Mouse (Mus musculus): Measurements from ENCODE around the gene Tmem30b. TPM values are rescaled to one million over a fixed set of nuclear protein-coding genes. Genes with fewer than 3 reads are reported as not detected.

Tmem30b gene
- polyA plus RNA-seq, 1 experiment from 2014 or later: 0.58 TPM

DNA sequence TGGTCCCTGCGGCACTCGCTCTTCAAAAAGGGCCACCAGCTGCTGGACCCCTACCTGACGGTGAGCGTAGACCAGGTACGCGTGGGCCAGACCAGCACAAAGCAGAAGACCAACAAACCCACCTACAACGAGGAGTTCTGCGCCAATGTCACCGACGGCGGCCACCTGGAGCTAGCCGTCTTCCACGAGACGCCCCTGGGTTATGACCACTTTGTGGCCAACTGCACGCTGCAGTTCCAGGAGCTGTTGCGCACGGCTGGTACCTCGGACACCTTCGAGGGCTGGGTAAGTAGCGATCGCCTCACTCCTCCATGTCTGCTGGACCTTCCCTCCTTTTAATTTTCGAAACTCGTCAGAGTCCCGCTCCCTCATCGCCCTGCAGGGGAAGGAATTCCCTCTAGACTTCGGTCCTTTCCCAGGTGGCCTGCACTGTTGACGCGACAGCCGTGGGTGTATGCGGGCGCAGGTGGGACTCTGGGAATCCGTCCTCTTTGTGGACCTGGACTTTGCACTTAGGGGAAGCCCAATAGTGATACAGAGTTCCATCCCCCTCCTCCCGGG is 39.1 kb upstream of the Tmem30b start:
- H3K27me3 ChIP-seq (replicated peaks; ENCODE audit: control insufficient read depth, insufficient read depth, low read length): peaks cover 26% of the 10 kb centered on the region
- H3K4me1 ChIP-seq (replicated peaks; ENCODE audit: control insufficient read depth, insufficient read depth, low read length): no peaks in the 10 kb centered on the region; the same call in 1 of the 2 replicates
- DNase-seq (ENCODE audit: low spot score) (no peak), ATAC-seq (replicated peaks; ENCODE audit: low FRiP score) (no peak)
- no peaks in the 10 kb centered on the region for H3K9me3 ChIP-seq (ENCODE audit: control insufficient read depth, low read length)
- WGBS: under 1% methylated on average over 33 of the region's 33 CpGs
- H3K4me2 ChIP-seq: peak overlapping the region; percentile 82
- peak overlapping the region; percentile 16; the same call in 1 of the 2 replicates for H3K27ac ChIP-seq (ENCODE audit: low read depth, low read length)
- H3K4me3 ChIP-seq (ENCODE audit: low read depth, low read length): peak overlapping the region; percentile 65
- H3K36me3 ChIP-seq (ENCODE audit: control insufficient read depth, insufficient read depth, low read length): no peaks in the 10 kb centered on the region
- H3K9ac ChIP-seq (ENCODE audit: low read depth, low read length): peak overlapping the region; percentile 64

GRCm38 (mm10) chr12:73584610-73585240 is 38.5 kb upstream of the Tmem30b start, which contains the start of gene Prkch:
Gene Prkch, plus strand, starts transcription at chr12:73584796.
- under 1% methylated on average over 54 of the region's 61 CpGs for WGBS
- H3K4me3 ChIP-seq (ENCODE audit: low read depth, low read length): peak within 1 kb of the TSS; percentile 65
- H3K27ac ChIP-seq (ENCODE audit: low read depth, low read length): peak within 1 kb of the TSS; percentile 46

DNA sequence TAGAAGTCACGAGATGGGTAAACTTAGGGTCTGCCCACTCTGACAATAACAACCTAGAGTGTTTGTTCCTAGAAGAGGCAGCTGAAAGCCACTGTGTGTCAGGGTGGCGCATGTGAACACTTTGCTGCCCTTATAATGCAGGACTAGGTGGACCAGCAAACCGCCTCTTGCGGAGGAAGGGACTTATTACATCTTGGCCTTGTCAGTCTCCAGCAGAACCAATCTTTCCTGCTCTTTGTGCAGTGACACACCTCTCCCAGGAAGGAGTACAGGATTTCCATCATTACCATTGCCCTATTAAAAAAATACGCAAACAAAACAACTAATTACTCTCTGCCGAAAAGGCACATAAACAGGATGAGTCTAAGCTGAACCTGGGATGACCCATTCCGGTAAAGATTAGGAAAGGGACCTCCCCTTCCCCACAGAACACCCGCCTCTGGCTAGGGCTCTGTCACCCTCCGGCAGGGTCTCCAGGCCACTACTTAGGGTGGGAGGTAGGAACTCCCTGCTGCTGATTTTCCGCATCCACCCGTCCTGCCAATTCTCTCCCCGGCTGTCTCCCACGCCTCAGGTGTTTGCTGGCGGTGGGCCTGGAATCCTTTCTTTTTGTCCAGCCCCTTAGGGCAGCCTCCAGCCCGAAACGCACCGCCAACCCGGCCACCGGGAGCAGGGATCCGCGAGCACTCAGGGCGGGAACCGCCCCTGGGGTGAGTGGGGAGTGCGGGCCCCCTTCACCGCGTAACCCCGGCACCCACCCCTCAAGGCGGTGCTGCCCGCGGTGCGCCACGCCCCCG is 37.8 kb upstream of the Tmem30b start:
- DNase-seq (ENCODE audit: low spot score) (no peak), ATAC-seq (replicated peaks; ENCODE audit: low FRiP score) (peak; percentile 74)
- Histone ChIP-seq H3K4me2 (peak overlapping the region; percentile 82), H3K27ac (ENCODE audit: low read depth, low read length) (peak overlapping the region; percentile 19; the same call in 1 of the 2 replicates), H3K4me1 (replicated peaks; ENCODE audit: control insufficient read depth, insufficient read depth, low read length) (no peaks in the 10 kb centered on the region; the same call in 1 of the 2 replicates), H3K27me3 (replicated peaks; ENCODE audit: control insufficient read depth, insufficient read depth, low read length) (peaks cover 26% of the 10 kb centered on the region), H3K36me3 (ENCODE audit: control insufficient read depth, insufficient read depth, low read length) (no peaks in the 10 kb centered on the region), H3K9me3 (ENCODE audit: control insufficient read depth, low read length) (no peaks in the 10 kb centered on the region), H3K4me3 (ENCODE audit: low read depth, low read length) (peak overlapping the region; percentile 65), H3K9ac (ENCODE audit: low read depth, low read length) (peak overlapping the region; percentile 52)
- 5% methylated on average over 33 of the region's 33 CpGs for WGBS

More at GRCm38 (mm10) chr12:73584610-73585240, 38.5 kb upstream of the Tmem30b start, which contains the start of gene Prkch:
- Histone ChIP-seq H3K36me3 (ENCODE audit: control insufficient read depth, insufficient read depth, low read length) (no peaks in the 10 kb centered on the region), H3K9me3 (ENCODE audit: control insufficient read depth, low read length) (no peaks in the 10 kb centered on the region), H3K4me1 (replicated peaks; ENCODE audit: control insufficient read depth, insufficient read depth, low read length) (no peaks in the 10 kb centered on the region; the same call in 1 of the 2 replicates), H3K27me3 (replicated peaks; ENCODE audit: control insufficient read depth, insufficient read depth, low read length) (peaks cover 26% of the 10 kb centered on the region), H3K4me2 (peak within 1 kb of the TSS; percentile 82), H3K9ac (ENCODE audit: low read depth, low read length) (peak within 1 kb of the TSS; percentile 64)
- ATAC-seq (replicated peaks; ENCODE audit: low FRiP score) (peak; percentile 73), DNase-seq (ENCODE audit: low spot score) (peak; percentile 82)

DNA sequence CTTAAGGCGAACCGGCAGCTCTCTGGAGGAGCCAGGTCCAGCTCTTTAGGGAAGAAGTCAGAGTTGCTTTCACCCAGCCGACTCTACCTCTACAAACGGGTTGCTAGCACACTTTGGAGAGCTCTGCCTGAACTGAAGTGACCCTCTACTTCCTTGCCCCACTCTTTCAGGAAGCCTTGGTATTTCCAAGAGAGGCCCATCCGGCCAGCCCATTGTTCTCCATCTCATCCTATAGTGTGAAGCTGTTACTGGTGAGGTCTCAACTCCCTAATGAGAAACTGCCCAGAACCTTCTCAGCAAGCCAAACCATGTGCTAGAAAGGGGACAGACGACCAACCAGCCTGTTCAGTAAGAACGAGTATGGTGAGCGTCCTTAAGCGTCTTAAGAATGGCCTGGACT is 37.1 kb upstream of the Tmem30b start:
- no peak overlapping the region for H3K4me3 ChIP-seq (ENCODE audit: low read depth, low read length)
- no peaks in the 10 kb centered on the region for H3K9me3 ChIP-seq (ENCODE audit: control insufficient read depth, low read length)
- no peak overlapping the region for H3K27ac ChIP-seq (ENCODE audit: low read depth, low read length)
- H3K4me1 ChIP-seq (replicated peaks; ENCODE audit: control insufficient read depth, insufficient read depth, low read length): no peaks in the 10 kb centered on the region; the same call in 1 of the 2 replicates
- ATAC-seq (replicated peaks; ENCODE audit: low FRiP score): no peak
- H3K36me3 ChIP-seq (ENCODE audit: control insufficient read depth, insufficient read depth, low read length): no peaks in the 10 kb centered on the region
- H3K4me2 ChIP-seq: no peak overlapping the region
- H3K9ac ChIP-seq (ENCODE audit: low read depth, low read length): no peak overlapping the region
- DNase-seq (ENCODE audit: low spot score): no peak
- 56% methylated on average over 9 of the region's 9 CpGs for WGBS
- H3K27me3 ChIP-seq (replicated peaks; ENCODE audit: control insufficient read depth, insufficient read depth, low read length): peaks cover 26% of the 10 kb centered on the region

DNA sequence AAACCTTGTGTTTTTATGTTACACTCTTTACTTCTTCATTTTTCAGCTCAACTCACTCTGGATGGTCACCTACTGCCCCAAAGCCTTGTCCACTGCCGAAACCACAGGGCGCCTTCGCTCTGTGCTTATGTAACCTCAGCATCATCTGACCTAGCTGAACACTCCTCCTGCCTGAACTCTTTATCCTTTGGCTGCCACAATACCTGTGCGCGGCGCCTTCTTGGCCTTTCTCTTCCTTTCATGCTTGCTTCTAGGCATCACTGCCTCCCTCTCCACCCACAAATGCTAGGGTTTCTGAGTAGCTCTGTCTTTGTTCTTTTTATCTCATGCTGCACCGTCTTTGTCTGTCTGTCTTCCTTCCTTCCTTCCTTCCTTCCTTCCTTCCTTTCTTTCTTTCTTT is 34.6 kb upstream of the Tmem30b start:
- ATAC-seq (replicated peaks; ENCODE audit: low FRiP score): no peak
- H3K4me1 ChIP-seq (replicated peaks; ENCODE audit: control insufficient read depth, insufficient read depth, low read length): no peaks in the 10 kb centered on the region; the same call in 1 of the 2 replicates
- no peak overlapping the region for H3K4me3 ChIP-seq (ENCODE audit: low read depth, low read length)
- WGBS: 73% methylated on average over 7 of the region's 7 CpGs
- H3K9ac ChIP-seq (ENCODE audit: low read depth, low read length): no peak overlapping the region
- H3K4me2 ChIP-seq: no peak overlapping the region
- H3K36me3 ChIP-seq (ENCODE audit: control insufficient read depth, insufficient read depth, low read length): no peaks in the 10 kb centered on the region
- H3K27ac ChIP-seq (ENCODE audit: low read depth, low read length): no peak overlapping the region
- H3K27me3 ChIP-seq (replicated peaks; ENCODE audit: control insufficient read depth, insufficient read depth, low read length): peaks cover 17% of the 10 kb centered on the region
- no peak for DNase-seq (ENCODE audit: low spot score)
- H3K9me3 ChIP-seq (ENCODE audit: control insufficient read depth, low read length): no peaks in the 10 kb centered on the region

DNA sequence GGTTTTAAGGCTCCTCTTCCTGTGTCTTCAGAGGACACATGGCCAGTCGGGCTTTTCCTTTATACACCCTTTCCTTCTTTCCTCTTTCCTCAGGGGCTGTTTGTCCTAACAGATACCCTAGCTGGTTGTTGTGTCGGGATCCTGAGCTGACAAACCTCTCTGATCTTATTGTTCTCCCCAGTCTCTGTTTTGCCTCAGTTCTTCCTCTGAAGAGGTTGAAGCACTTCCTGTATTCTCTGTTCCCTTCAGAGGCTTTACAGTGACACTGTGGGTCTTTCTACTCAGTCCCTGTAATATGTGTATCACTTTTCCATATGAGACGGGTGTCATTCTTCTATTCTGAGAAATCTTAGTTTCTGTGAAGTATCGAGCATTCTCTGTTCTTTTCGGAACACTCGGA is 31.9 kb upstream of the Tmem30b start:
- 59% methylated on average over 6 of the region's 6 CpGs for WGBS
- Histone ChIP-seq H3K4me3 (ENCODE audit: low read depth, low read length) (no peak overlapping the region), H3K27ac (ENCODE audit: low read depth, low read length) (no peak overlapping the region), H3K27me3 (replicated peaks; ENCODE audit: control insufficient read depth, insufficient read depth, low read length) (no peaks in the 10 kb centered on the region; the same call in 1 of the 2 replicates), H3K9me3 (ENCODE audit: control insufficient read depth, low read length) (no peaks in the 10 kb centered on the region), H3K9ac (ENCODE audit: low read depth, low read length) (no peak overlapping the region), H3K36me3 (ENCODE audit: control insufficient read depth, insufficient read depth, low read length) (no peaks in the 10 kb centered on the region), H3K4me1 (replicated peaks; ENCODE audit: control insufficient read depth, insufficient read depth, low read length) (peaks cover 3% of the 10 kb centered on the region; the same call in 1 of the 2 replicates), H3K4me2 (no peak overlapping the region)
- ATAC-seq (replicated peaks; ENCODE audit: low FRiP score): no peak
- no peak for DNase-seq (ENCODE audit: low spot score)

DNA sequence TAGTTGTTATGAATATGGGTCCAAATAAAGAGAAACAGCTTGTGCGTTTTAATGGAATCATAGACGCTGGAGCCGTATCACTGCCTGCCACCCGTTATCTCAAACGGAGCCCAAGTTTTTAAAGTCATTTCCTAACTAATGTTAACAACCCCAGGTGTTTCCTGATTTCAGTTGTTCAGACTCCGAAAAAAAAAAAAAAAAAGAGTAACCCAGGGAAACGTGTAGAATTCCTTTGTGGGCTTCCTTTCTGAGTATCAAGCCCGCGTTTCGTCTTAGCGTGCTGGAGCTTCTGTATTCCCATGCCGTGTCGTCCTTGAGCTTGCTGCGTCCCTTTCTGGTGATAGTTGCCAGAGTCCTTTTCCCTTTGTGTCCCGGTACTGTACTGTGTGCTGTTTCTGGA is 28.4 kb upstream of the Tmem30b start:
- DNase-seq (ENCODE audit: low spot score) (no peak), ATAC-seq (replicated peaks; ENCODE audit: low FRiP score) (no peak)
- Histone ChIP-seq H3K36me3 (ENCODE audit: control insufficient read depth, insufficient read depth, low read length) (no peaks in the 10 kb centered on the region), H3K27ac (ENCODE audit: low read depth, low read length) (no peak overlapping the region), H3K4me1 (replicated peaks; ENCODE audit: control insufficient read depth, insufficient read depth, low read length) (peaks cover 3% of the 10 kb centered on the region; the same call in 1 of the 2 replicates), H3K9ac (ENCODE audit: low read depth, low read length) (no peak overlapping the region), H3K4me2 (peak overlapping the region; percentile 45), H3K4me3 (ENCODE audit: low read depth, low read length) (no peak overlapping the region), H3K9me3 (ENCODE audit: control insufficient read depth, low read length) (no peaks in the 10 kb centered on the region), H3K27me3 (replicated peaks; ENCODE audit: control insufficient read depth, insufficient read depth, low read length) (no peaks in the 10 kb centered on the region)
- 47% methylated on average over 15 of the region's 15 CpGs for WGBS

DNA sequence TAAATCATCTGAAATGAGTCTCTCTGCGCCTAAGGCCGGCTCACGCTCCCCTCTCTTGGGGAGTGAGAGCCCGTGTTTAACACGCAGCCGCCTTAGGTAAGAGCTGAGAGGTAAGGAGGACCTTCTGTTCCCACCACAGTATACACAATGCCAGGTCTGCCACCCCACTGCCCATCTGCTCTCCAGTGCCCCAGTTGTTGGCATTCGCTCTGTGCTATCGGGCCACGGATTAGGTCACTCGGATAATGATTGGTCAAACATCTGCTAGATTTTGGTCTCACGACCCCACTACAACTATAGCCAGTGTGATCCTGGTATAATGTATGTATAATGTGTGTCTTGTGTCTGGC is 19.4 kb upstream of the Tmem30b start:
- 63% methylated on average over 11 of the region's 11 CpGs for WGBS
- H3K27ac ChIP-seq (ENCODE audit: low read depth, low read length): no peak overlapping the region
- H3K4me3 ChIP-seq (ENCODE audit: low read depth, low read length): no peak overlapping the region
- H3K9me3 ChIP-seq (ENCODE audit: control insufficient read depth, low read length): no peaks in the 10 kb centered on the region
- no peaks in the 10 kb centered on the region for H3K4me1 ChIP-seq (replicated peaks; ENCODE audit: control insufficient read depth, insufficient read depth, low read length)
- no peak overlapping the region for H3K9ac ChIP-seq (ENCODE audit: low read depth, low read length)
- no peaks in the 10 kb centered on the region for H3K36me3 ChIP-seq (ENCODE audit: control insufficient read depth, insufficient read depth, low read length)
- H3K4me2 ChIP-seq: peak overlapping the region; percentile 68
- no peaks in the 10 kb centered on the region for H3K27me3 ChIP-seq (replicated peaks; ENCODE audit: control insufficient read depth, insufficient read depth, low read length)
- DNase-seq (ENCODE audit: low spot score): no peak
- ATAC-seq (replicated peaks; ENCODE audit: low FRiP score): no peak
